Mouse (Mus musculus): ENCODE results near the gene Klhl21.
A peak's percentile ranks its signal among the peaks of the same experiment; 100 is the strongest.

Klhl21 gene

DNA sequence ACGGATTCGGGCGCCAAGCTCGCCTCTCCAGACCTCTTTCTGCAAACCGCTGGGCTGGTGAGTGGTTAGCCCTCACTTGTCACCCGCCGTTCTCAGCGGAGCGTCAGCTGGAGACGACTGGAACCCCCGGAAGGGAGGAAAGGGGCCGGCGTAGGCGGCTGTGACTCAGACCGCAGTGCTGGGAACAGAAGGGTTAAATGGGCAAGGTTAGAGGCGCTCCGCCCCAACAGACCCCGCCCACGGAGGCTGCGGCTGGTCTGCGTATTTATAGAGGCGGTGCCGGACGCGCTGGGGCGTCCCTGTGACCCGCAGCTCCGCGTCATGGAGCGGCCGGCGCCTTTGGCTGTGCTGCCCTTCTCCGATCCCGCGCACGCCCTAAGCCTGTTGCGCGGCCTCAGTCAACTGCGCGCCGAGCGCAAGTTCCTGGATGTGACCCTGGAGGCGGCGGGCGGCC, at the start of gene Klhl21:
TSS of gene Klhl21 (plus strand) at position 182 of the 454 bp plus-strand sequence.
- peak; percentile 97 for DNase-seq (ENCODE audit: low read depth, low spot score)

DNA sequence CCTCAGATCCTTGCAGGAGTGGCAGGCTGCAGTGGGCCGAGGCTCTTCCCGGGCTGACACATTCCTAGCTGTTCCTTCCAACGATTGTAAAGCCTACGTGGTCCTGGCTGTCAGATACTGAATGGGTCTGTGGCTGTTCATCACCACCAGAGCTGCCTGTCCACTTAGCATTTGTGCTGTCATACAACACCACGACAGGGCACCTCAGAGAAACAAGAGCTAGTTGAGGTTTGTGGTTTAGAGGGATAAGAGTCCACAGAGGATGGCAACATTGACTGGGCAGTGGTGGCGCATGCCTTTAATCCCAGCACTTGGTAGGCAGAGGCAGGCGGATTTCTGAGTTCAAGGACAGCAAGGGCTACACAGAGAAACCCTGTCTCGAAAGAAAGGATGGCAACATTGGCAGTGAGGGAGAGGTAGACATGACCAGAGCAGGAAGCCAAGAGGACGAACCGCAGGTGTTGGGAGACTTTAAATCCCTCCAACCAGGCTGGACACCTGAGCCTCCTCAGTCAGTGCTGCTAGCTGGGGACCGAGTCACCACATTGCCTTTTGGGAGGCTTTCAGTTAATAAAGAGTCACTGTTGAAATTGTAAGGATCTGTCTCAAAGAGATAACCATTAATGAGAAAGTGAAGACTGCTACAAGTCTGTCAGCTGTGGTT, 48.6 kb upstream of the Klhl21 start:
- DNase-seq (ENCODE audit: low read depth, low spot score): no peak

DNA sequence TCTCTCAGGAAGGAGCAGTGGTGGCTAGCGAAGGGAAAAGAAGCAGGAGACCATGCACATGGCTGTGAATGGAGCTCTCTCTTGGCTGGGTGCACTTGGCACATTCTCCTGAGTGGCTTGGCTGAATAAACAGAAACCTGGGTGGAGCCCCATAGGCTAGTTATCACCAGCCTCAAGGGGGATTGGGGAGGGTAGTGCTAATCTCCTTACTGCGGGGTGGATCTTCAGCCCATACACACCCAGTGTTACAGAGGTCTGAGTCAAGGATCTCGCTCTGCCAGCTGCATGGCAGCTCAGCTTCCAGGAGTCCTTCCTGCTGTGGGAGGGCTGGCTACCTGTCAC, 48.1 kb upstream of the Klhl21 start:
- DNase-seq (ENCODE audit: low read depth, low spot score): no peak

DNA sequence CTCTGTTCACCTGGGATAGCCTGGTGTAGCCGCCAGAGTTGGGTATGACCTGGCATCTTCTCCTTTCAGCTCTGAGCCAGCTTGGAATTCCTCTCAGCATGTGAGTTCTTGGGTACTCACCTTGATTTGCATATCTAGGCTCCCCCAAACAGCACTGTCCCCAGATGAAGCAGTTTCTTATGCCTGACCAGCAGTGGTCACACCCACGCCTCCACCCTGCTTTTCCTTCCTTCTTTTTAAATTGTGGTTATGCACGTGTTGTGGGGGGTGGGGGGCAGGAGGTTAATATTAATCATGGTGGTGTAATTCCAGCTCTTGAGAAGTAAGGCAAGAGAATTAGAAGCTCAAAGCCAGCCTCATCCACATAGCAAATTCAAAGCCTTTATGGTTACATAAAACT, 45.8 kb upstream of the Klhl21 start:
- DNase-seq (ENCODE audit: low read depth, low spot score): no peak

DNA sequence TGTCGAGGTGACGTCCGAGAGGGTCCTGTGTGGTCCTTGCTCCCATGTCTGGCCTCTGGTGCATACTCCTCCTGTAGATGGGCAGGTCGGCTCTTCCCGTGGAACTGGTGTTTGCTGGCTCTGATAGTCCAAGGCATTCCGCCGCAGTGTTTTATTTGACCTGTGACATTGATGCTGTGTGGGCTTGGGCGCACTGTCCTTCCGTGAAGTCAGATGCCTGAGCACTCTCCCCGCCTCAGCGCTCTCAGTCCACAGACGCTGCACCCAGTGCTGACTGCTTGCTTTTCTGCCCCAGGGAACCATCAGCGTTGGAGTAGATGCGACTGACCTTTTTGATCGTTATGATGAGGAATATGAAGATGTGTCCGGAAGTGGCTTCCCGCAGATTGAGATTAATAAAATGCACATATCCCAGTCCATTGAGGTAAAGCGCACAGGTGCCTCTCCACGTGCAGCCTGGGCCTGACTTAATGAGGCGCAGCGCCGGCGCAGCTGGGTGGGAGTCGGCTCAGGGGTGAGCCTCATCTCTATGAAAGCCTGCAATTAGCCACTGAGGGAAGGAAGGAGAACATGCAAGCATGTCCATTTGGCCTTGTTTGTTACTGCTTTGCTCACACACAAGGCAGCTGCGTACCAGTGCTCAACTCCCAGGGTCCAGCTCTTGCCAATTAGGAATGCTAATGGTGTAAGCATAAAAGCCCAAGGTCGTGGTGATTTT, 40.2 kb upstream of the Klhl21 start:
- DNase-seq (ENCODE audit: low read depth, low spot score): peak; percentile 24

DNA sequence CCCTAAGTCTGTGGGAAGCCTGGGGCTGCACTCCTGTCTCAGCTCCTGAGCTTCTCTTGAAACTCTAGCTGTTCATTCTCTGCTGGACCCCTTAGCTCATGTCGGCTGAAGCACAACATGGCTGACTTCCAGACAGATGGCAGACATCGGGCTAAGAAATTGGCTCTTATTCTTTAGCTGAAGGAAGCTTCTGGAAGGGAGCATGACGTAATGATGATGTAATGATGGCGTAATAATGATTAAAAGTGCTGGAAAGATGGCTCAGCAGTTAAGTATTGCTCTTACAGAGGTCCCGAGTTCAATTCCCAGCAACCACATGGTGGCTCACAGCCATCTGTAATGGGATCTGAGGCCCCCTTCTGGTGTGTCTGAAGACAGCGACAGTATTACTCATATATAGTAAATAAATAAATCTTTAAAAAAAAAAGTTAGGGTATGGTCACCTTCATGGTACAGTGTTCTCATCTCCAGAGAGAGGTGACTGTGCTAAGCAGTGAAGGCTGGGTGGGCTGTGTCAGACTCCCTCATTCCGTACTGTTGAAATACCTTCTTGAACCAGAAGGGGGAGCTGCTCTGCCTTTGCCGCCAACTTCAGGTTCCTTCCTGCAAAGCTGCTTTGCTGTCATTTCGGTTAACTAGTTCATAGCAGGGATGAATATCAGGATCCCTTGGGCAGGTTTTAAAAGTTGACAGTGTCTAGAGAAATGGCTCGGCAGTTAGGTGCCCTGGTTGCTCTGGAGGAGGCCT, 36.2 kb upstream of the Klhl21 start:
- DNase-seq (ENCODE audit: low read depth, low spot score): peak; percentile 51

DNA sequence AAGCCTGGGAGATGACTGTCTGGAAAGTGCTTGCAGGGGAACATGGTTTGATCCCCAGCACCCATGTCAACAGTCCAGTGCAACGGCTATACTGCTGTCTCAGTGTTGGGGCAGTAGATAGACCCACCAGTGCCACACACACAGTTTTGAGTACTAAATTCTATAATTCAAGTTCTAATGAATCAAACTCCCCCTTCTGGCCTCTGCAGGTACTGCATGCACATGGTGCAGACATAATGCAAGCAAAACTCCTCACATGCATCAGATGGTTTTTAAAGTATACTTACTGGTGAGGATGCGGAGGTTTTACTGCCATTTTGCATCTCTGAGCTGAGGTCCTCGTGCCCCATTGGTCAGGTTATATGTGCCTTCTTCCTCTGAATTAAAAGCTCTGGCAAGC, 33.2 kb upstream of the Klhl21 start:
- no peak for DNase-seq (ENCODE audit: low read depth, low spot score)

DNA sequence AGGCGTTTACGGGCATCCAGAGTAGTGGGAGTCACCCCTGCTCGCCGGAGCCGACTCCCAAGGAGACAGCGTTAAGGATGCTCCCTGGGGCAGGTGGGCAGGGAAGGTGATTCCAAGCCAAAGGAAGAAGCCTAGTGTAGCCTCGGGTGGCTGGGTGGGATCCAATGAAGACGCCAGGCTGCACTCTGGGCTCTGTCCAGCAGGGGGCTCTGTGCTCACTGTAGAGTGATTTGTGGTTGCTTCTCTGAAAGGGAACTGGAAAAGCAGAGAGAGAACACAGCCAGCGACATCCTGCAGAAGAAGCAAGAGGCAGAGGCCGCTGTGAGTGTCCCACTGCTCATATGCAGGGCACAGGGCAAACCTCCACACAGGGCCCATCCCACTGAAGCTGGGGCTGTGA, 30.9 kb upstream of the Klhl21 start:
- peak; percentile 85 for DNase-seq (ENCODE audit: low read depth, low spot score)

DNA sequence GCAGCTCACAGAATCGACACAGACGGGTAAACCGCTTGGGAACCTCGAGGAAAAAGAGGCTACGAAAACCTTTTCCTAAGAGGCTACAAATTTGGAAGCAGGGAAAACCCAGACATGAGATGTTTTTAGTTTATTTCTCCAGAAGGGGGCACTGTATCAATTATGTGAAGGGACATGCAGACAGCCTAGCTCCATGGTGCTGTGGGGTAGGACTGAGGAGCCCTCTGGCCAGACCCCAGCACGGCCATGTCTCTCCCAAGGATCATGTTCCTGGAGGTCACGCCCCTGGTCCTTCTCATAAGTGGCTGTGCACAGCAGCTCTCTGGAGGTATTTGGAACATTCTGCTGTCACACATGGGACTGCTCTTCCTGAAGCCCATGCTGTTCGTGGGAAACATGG, 27.9 kb upstream of the Klhl21 start:
- DNase-seq (ENCODE audit: low read depth, low spot score): peak; percentile 33

DNA sequence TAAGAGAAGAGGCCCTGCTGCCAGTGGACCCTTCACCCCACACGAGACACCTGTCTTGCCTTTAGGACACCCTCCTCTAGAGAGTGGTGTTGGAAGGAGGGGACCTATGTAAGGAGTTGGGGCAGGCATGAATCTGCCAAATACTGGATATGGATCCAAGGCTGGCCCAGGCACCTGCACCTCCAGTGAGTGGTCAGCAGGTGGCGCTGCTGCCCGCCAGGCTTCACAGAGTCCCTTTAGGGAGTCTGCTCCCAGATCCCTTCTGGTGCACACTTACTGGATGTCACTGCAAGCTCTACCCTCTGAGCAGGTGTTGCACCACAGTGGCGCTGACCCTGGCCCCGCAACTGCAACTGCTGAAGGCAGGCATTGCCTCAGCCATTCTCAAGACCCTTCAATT, 27.2 kb upstream of the Klhl21 start:
- peak; percentile 86 for DNase-seq (ENCODE audit: low read depth, low spot score)

DNA sequence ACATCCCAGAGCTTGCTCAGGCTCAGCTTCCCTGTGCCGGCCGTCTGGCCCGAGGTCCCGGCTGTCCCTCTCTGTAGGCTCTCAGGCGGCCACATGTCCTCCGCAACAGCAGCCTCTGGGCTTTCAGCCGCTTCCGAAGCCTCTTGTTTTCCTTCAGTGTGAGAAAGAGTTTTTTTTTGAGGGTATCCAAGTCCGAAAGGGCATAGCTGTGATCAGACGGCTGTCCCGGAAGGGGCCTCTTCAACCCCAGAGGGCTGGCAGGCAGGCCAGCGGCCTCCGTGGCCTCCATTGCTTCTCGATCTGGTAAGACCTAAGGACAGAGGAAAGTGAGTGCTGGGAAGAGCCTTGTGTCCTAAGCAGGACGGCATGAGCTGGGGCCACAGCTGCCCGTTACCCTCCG, 25.6 kb upstream of the Klhl21 start:
- DNase-seq (ENCODE audit: low read depth, low spot score): no peak

DNA sequence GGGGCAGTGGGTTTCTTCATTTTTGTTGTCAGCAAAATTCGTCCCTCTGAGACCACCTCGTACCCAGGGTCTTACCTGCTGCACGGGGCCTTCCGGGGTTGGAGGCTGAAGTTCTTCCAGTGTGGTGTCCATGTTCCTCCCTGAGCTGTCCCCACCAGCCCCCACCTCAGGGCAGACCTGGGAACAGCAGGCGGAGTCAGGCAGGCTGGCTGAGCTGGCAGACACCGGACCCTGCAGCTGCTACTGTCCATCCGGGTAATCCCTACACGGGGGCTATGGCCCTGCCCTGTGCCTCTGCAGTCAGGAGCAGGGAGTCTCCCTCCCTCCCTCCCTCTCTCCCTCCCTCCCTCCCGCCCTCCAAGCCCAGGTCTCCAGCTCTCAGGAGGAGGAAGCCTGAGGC, 25.0 kb upstream of the Klhl21 start:
- DNase-seq (ENCODE audit: low read depth, low spot score): no peak

DNA sequence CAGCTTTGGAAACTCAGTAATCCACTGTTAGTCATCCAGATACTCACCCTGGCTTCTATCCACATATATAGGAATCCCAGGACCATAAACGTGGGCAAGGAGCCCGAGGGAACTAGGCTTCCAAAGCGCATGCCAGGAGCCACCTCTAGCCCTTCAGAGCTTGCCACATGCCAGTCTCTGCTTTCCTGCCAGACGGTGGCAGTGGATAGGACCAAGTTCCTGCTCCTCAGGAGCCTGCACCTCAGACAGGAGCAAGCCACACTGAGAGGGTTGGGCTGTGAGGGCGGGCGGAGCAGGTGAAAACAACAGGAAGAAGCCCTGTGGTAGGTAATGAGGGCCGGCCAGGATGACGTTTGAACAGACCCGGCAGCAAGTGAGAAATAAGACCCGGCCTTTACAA, 22.7 kb upstream of the Klhl21 start:
- peak; percentile 89 for DNase-seq (ENCODE audit: low read depth, low spot score)

DNA sequence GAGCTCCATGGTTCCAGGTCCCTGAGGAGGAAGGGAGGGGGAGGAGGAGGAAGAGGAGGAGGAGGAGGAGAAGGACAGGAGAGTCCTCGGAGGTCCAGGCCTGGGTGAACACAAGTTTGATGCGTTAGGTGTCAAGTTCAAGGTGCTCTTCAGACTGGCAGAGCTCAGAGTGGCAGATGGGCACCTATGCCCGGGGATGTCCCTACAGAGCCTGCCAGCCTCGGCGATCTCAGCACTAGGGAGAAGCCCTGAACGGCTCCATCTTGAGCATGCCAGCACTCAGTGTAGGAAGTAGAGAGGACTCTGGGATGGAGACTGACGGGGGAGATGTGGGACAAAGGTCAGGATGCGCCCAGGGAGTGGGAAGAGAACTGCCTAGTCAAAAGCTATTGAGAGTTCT, 22.0 kb upstream of the Klhl21 start:
- DNase-seq (ENCODE audit: low read depth, low spot score): no peak

DNA sequence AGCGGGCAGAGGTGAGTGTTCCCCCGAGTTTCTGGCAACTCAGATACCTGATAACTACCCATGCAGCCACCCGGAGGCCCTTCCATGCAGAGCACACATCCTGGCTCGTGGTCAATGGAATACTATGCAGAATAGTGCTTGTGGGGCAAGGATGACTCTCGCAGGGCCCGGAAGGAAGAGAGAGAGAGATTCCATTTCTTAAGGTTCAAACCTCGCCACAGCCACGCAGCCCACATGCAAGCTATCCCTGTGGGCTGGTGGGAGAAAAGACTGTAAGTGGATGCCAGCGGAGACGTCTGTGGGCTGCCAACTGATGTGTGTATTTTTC, 20.6 kb upstream of the Klhl21 start:
- peak; percentile 64 for DNase-seq (ENCODE audit: low read depth, low spot score)

DNA sequence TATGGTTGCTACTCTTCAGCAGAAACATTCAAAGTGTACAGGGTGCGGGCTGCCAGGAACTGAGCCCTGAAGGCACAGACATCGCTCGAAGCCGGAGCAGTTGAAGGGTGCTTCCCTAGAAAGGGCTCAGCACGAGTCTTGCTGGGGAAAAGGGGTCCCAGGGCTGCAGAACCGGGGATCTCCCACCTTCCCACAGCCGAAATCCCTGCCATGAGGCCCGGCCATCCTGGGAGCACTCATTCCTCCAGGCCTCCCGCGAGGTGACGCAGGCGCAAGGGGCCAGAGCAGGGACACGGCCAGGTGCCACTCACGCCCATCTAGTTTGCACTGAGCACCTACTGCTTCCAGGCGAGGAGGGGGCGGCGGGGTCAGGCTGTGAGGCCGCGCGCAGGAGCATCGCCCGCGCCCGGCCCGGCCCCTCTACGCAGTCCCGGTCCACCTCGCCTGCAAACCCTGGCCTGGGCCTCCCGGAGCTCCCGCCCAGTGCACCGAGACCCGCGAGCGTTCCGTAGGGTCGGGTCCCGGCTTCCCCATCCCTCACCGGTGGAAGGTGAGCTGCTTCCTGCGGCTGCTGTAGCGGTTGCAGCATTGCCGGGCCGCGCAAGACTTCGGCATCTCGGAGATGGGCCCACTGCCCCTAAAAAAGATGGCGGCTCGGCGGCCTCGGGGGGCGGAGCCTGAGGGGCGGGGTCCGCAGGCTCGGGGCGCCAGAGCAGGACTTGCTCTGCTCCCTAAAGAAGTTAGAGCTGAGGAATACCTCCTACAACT, 20.1 kb upstream of the Klhl21 start, which contains the start of gene Thap3:
TSS of gene Thap3 (minus strand) at position 656 of the 768 bp plus-strand sequence.
- peak; percentile 84 for DNase-seq (ENCODE audit: low read depth, low spot score)

DNA sequence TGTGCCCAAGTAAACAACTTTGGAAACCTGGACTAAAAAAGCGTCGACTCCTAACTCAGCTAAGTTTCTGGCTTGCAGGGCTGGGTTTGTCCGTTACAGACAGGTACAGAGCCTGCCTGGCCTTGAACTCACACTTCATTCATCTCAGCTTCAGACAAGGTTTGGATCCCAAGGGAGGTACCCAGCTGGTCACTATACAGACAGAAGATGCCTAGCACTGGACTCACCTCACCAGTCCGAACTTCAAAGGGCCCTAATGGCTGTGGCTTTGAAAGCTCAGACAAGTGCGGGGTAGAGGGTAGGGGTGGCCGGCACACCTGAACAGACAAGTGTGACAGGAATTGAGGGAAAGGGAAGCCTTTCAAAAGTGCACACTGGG, 19.5 kb upstream of the Klhl21 start:
- no peak for DNase-seq (ENCODE audit: low read depth, low spot score)

DNA sequence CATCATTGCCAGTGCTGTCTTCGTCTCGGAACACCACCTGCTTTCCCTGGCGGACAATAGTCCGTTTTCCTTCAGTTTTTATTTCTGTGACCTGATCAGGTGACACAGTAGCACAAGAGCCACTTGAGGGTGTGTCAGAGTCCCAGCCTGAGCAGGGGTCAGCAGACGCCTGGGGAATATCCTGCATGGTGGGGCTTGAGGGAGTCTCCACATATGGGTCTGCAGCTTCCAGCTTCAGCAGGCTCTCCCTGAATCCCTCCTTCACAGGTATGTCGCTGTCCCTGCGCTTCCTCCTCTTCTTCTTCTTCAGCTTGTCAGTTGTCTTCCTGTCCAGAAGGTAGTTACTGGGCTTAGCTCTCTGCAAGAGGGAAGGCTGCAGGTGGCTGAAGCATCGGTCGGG, 16.5 kb upstream of the Klhl21 start:
- DNase-seq (ENCODE audit: low read depth, low spot score): no peak

DNA sequence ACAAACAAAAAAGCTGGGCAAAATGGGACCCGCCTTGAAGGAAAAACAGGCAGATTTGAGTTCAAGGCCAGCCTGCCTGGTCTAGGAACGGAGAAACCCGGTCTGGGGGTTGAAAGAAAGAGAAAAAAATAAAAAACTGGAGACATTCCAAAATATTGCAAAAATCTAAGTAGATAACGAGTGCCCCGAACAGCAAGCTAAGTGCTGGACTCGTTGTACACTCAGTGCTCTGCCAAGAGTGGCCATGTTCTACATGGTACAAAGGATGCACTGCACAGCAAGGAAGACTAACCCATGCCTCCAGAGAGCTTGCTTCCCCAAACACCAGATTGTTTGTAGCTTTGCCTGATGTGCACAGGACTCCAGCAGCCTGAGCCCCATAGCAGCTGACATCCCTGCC, 15.6 kb upstream of the Klhl21 start:
- no peak for DNase-seq (ENCODE audit: low read depth, low spot score)

DNA sequence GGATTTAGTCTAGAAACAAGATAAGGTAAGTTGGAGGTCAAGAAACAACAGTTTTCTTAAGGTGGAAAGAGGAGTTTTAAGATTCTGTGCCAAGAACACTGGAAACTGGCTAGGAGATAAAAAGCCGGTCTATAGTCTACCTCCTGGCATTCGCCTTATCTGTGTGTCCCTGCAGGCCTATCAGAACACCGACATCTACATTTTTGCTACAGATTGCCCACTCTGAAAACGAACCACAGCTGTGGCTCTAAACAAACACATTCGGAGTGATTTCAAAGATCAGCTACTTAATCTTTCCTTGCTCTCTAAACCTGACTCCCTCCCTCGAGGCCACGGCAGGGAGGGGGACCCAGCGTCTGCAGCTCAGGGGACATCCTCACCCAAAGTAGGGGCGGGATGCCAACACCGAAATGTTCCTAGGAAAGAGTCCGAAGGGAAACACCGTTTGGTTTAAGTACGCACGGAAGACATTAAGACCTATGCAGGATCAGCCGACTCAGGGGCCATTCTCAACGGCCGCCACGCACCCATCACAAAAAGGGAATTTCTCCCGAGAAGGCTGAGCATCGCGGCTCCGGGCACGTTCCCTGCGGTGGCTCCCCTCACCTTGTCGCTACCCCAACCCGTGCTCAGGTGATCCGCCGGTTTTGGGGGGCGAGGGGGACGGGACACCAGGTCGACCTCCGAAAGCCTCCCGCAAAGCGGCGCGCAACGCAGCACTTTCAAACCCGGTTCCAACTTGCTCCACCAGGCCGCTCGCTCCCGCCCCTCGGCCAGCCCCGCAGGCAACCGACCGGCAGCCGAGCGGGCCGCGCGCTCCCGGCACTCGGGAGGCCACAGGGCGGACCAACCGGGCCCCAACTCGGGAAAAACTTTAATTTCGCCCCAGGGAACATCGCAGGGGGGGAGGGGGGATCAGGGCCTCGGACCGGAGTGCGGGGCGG, 14.1 kb upstream of the Klhl21 start:
- no peak for DNase-seq (ENCODE audit: low read depth, low spot score)

Data from brain, adult 2 months (tissue).